Mouse (Mus musculus): ENCODE results near the gene Trim69. TPM values are rescaled to one million over a fixed set of nuclear protein-coding genes. Genes with fewer than 3 reads are reported as not detected.

Gene Trim69
- total RNA-seq, 2 experiments from 2014 or later = not detected

- no peak for ATAC-seq (ENCODE audit: poor library complexity, severe bottlenecking)
These were observed 9.3 kb upstream of the Trim69 start for GRCm38 (mm10) chr2:122151221-122151620.

- ATAC-seq (ENCODE audit: poor library complexity, severe bottlenecking) = no peak
These were observed 7.7 kb upstream of the Trim69 start for GRCm38 (mm10) chr2:122152850-122153249.

- peak; percentile 58 for ATAC-seq (ENCODE audit: poor library complexity, severe bottlenecking)
These were observed 6.7 kb upstream of the Trim69 start for GRCm38 (mm10) chr2:122153681-122154365.

- no peak for ATAC-seq (ENCODE audit: poor library complexity, severe bottlenecking)
These were observed 6.0 kb upstream of the Trim69 start for GRCm38 (mm10) chr2:122154479-122154878.

GRCm38 (mm10) chr2:122155292-122155691 is 5.2 kb upstream of the Trim69 start:
- no peak for ATAC-seq (ENCODE audit: poor library complexity, severe bottlenecking)

- ATAC-seq (ENCODE audit: poor library complexity, severe bottlenecking) = peak; percentile 77
These were observed 4.3 kb upstream of the Trim69 start for GRCm38 (mm10) chr2:122156051-122156700.

GRCm38 (mm10) chr2:122157561-122157960 is 2.9 kb upstream of the Trim69 start:
- ATAC-seq (ENCODE audit: poor library complexity, severe bottlenecking) = no peak

- ATAC-seq (ENCODE audit: poor library complexity, severe bottlenecking) = no peak
These were observed 2.1 kb upstream of the Trim69 start for GRCm38 (mm10) chr2:122158362-122158802.

GRCm38 (mm10) chr2:122159667-122160066 is 833 bp upstream of the Trim69 start:
- ATAC-seq (ENCODE audit: poor library complexity, severe bottlenecking) = no peak

- no peak for ATAC-seq (ENCODE audit: poor library complexity, severe bottlenecking)
These were observed 1.0 kb downstream of the Trim69 start for GRCm38 (mm10) chr2:122161542-122161941.

- ATAC-seq (ENCODE audit: poor library complexity, severe bottlenecking) = no peak
These were observed 2.0 kb downstream of the Trim69 start for GRCm38 (mm10) chr2:122162529-122162928.

- peak; percentile 43 for ATAC-seq (ENCODE audit: poor library complexity, severe bottlenecking)
These were observed 3.1 kb downstream of the Trim69 start for GRCm38 (mm10) chr2:122163430-122164195.

GRCm38 (mm10) chr2:122164293-122164692 is 3.8 kb downstream of the Trim69 start:
- peak; percentile 86 for ATAC-seq (ENCODE audit: poor library complexity, severe bottlenecking)

GRCm38 (mm10) chr2:122171292-122171691 is 10.8 kb downstream of the Trim69 start:
- ATAC-seq (ENCODE audit: poor library complexity, severe bottlenecking) = no peak

GRCm38 (mm10) chr2:122172188-122172587 is 11.7 kb downstream of the Trim69 start:
- no peak for ATAC-seq (ENCODE audit: poor library complexity, severe bottlenecking)

- 0 out of 2 replicates have a peak, but pooled peaks have one; percentile 24 for ATAC-seq (ENCODE audit: poor library complexity, severe bottlenecking)
These were observed 19.7 kb downstream of the Trim69 start for GRCm38 (mm10) chr2:122180051-122180822.

- peak; percentile 75 for ATAC-seq (ENCODE audit: poor library complexity, severe bottlenecking)
These were observed 24.6 kb downstream of the Trim69 start for GRCm38 (mm10) chr2:122185086-122185485.

GRCm38 (mm10) chr2:122186106-122186505 is 25.6 kb downstream of the Trim69 start, which contains the start of the genes Patl2 and Terb2:
TSS of gene Patl2 (minus strand) at chr2:122186189.
TSS of gene Terb2 (plus strand) at chr2:122186272.
- ATAC-seq (ENCODE audit: poor library complexity, severe bottlenecking) = no peak

GRCm38 (mm10) chr2:122186751-122187150 is 26.3 kb downstream of the Trim69 start:
- no peak; the same call in 1 of the 2 replicates for ATAC-seq (ENCODE audit: poor library complexity, severe bottlenecking)

- ATAC-seq (ENCODE audit: poor library complexity, severe bottlenecking) = no peak
These were observed 31.3 kb downstream of the Trim69 start for GRCm38 (mm10) chr2:122191849-122192248.
